Mouse (Mus musculus) hindbrain, postnatal 0 days (tissue): ENCODE results near the gene Nxpe5. TPM values are rescaled to one million over a fixed set of nuclear protein-coding genes. Genes with fewer than 3 reads are reported as not detected.

Experiments used
- ATAC-seq: fragments of 200-750 bp; cut with Nextera tagmentation; 2 replicates; pipeline ENCODE4 v1.8.0; 2017; ENCODE audit warnings: mild to moderate bottlenecking, moderate TSS enrichment, moderate library complexity
- DNase-seq: peaks from one replicate; pipeline ENCODE4 v3.0.0-alpha.2; 2015; ENCODE audit warnings: low spot score
- H3K27ac ChIP-seq: fragments of 300-500 bp; sonication (generic); 2 replicates; pipeline ENCODE4 v1.5.1; 2014; ENCODE audit warnings: mild to moderate bottlenecking
- H3K27me3 ChIP-seq: fragments of 300-500 bp; sonication (generic); 2 replicates; pipeline ENCODE4 v1.6.1; 2014; ENCODE audit warnings: low read length, mixed read lengths; ENCODE audit not compliant: insufficient read depth
- H3K36me3 ChIP-seq: fragments of 300-500 bp; sonication (generic); 2 replicates; pipeline ENCODE4 v1.6.1; 2014; ENCODE audit warnings: low read length, mixed read lengths; ENCODE audit not compliant: insufficient read depth
- H3K4me1 ChIP-seq: fragments of 300-500 bp; sonication (generic); 2 replicates; pipeline ENCODE4 v1.6.1; 2014; ENCODE audit warnings: antibody characterized with exemption, low read length, mixed read lengths; ENCODE audit not compliant: insufficient read depth
- H3K4me2 ChIP-seq: fragments of 300-500 bp; sonication (generic); 2 replicates; pipeline ENCODE4 v1.6.1; 2014; ENCODE audit warnings: low read depth, mild to moderate bottlenecking, low read length, moderate library complexity, mixed read lengths
- H3K4me3 ChIP-seq: fragments of 300-500 bp; sonication (generic); 2 replicates; pipeline ENCODE4 v1.5.1; 2014; ENCODE audit warnings: low read length
- H3K9ac ChIP-seq: fragments of 300-500 bp; sonication (generic); replicated peaks from 2 replicates; pipeline ENCODE4 v1.6.1; 2014; ENCODE audit warnings: mild to moderate bottlenecking, low read length, moderate library complexity, mixed read lengths
- H3K9me3 ChIP-seq: fragments of 300-500 bp; sonication (generic); 2 replicates; pipeline ENCODE4 v1.6.1; 2016; ENCODE audit warnings: low read length, mixed read lengths
- CTCF ChIP-seq: IDR thresholded peaks from 2 replicates; pipeline ENCODE4 v1.5.1; 2016; ENCODE audit warnings: antibody characterized with exemption, control low read depth, low read depth
- WGBS: fragments of 180-500 bp; shearing (Covaris S2); extraction: QIAGEN DNeasy Blood & Tissue Kit; methylation state at CpG from one replicate; pipeline ENCODE4 v1.1.7; 2014; 5-methylcytosine and 5-hydroxymethylcytosine counted together
- polyA plus RNA-seq: library from polyadenylated mRNA; unstranded; fragments of >200 nt; fragmentation: Nextera tagmentation; extraction: Ambion mirVana; gene quantifications from 2 replicates; pipeline ENCODE4 v1.2.1, GENCODE M21; 2015
- total RNA-seq: library from RNA; depleted of rRNA; stranded (reverse); fragments of >200 nt; gene quantifications from 2 replicates; pipeline ENCODE4 v1.2.3, GENCODE M21; 2014; rRNA removed

Nxpe5 gene
- total and polyA plus RNA-seq, 2 experiments from 2014 or later = 0.37 TPM; not detected in 1

GRCm38 (mm10) chr5:138280829-138281228 is 55.1 kb downstream of the Nxpe5 start:
- Histone ChIP-seq H3K4me1 (no peaks in the 10 kb centered on the region; the same call in 1 of the 2 replicates), H3K4me3 (peak overlapping the region; percentile 66; the same call in 1 of the 2 replicates), H3K27ac (no peak overlapping the region), H3K36me3 (no peaks in the 10 kb centered on the region), H3K4me2 (peak overlapping the region; percentile 70; the same call in 1 of the 2 replicates), H3K9ac (no peak overlapping the region), H3K27me3 (no peaks in the 10 kb centered on the region), H3K9me3 (no peaks in the 10 kb centered on the region)
- TF ChIP-seq CTCF = no peak
- WGBS = 92% methylated on average over 15 of the region's 15 CpGs
- ATAC-seq = no peak
- DNase-seq = no peak

- no peaks in the 10 kb centered on the region for H3K9me3 ChIP-seq
- H3K27me3 ChIP-seq = no peaks in the 10 kb centered on the region
- 86% methylated on average over 2 of the region's 2 CpGs for WGBS
- DNase-seq = no peak
- H3K4me1 ChIP-seq = no peaks in the 10 kb centered on the region; the same call in 1 of the 2 replicates
- no peak overlapping the region for H3K27ac ChIP-seq
- H3K36me3 ChIP-seq = no peaks in the 10 kb centered on the region
- H3K4me2 ChIP-seq = no peak overlapping the region
- TF ChIP-seq CTCF = no peak
- H3K4me3 ChIP-seq = no peak overlapping the region
- H3K9ac ChIP-seq = no peak overlapping the region
- no peak for ATAC-seq
These were observed 56.1 kb downstream of the Nxpe5 start for GRCm38 (mm10) chr5:138281798-138282197.

GRCm38 (mm10) chr5:138283540-138283939 is 57.8 kb downstream of the Nxpe5 start:
- H3K4me2 ChIP-seq = no peak overlapping the region
- H3K36me3 ChIP-seq = no peaks in the 10 kb centered on the region
- H3K4me1 ChIP-seq = no peaks in the 10 kb centered on the region; the same call in 1 of the 2 replicates
- H3K27ac ChIP-seq = no peak overlapping the region
- ATAC-seq (no peak), DNase-seq (no peak)
- H3K9ac ChIP-seq = no peak overlapping the region
- no peaks in the 10 kb centered on the region for H3K27me3 ChIP-seq
- H3K4me3 ChIP-seq = no peak overlapping the region
- WGBS = 74% methylated on average over 1 of the region's 1 CpGs
- no peaks in the 10 kb centered on the region for H3K9me3 ChIP-seq
- TF ChIP-seq CTCF = no peak

- H3K27me3 ChIP-seq = no peaks in the 10 kb centered on the region
- no peak overlapping the region for H3K4me2 ChIP-seq
- DNase-seq (no peak), ATAC-seq (no peak)
- no peaks in the 10 kb centered on the region for H3K9me3 ChIP-seq
- no peak overlapping the region for H3K9ac ChIP-seq
- 0 out of 2 replicates have a peak, but pooled peaks cover 6% of the 10 kb centered on the region for H3K36me3 ChIP-seq
- peak; percentile 8; the same call in 1 of the 2 replicates for TF ChIP-seq CTCF
- no peaks in the 10 kb centered on the region for H3K4me1 ChIP-seq
- H3K4me3 ChIP-seq = no peak overlapping the region
- no peak overlapping the region for H3K27ac ChIP-seq
- WGBS = 72% methylated on average over 3 of the region's 3 CpGs
These were observed 62.2 kb downstream of the Nxpe5 start for GRCm38 (mm10) chr5:138287861-138288260.

GRCm38 (mm10) chr5:138291638-138292037 is 65.9 kb downstream of the Nxpe5 start:
- no peak overlapping the region for H3K4me3 ChIP-seq
- no peak overlapping the region for H3K4me2 ChIP-seq
- DNase-seq (no peak), ATAC-seq (no peak)
- WGBS = 82% methylated on average over 1 of the region's 1 CpGs
- 0 out of 2 replicates have a peak, but pooled peaks cover 12% of the 10 kb centered on the region for H3K36me3 ChIP-seq
- TF ChIP-seq CTCF = no peak
- H3K9ac ChIP-seq = no peak overlapping the region
- H3K9me3 ChIP-seq = no peaks in the 10 kb centered on the region
- no peaks in the 10 kb centered on the region for H3K27me3 ChIP-seq
- no peaks in the 10 kb centered on the region for H3K4me1 ChIP-seq
- H3K27ac ChIP-seq = no peak overlapping the region

- ATAC-seq = no peak
- Histone ChIP-seq H3K9ac (no peak overlapping the region), H3K4me2 (no peak overlapping the region), H3K27ac (no peak overlapping the region), H3K4me3 (no peak overlapping the region), H3K27me3 (no peaks in the 10 kb centered on the region), H3K9me3 (no peaks in the 10 kb centered on the region), H3K4me1 (no peaks in the 10 kb centered on the region), H3K36me3 (0 out of 2 replicates have a peak, but pooled peaks cover 15% of the 10 kb centered on the region)
- TF ChIP-seq CTCF = no peak
- no peak for DNase-seq
These were observed 68.5 kb downstream of the Nxpe5 start for GRCm38 (mm10) chr5:138294158-138294557.

- Histone ChIP-seq H3K4me1 (no peaks in the 10 kb centered on the region), H3K4me2 (no peak overlapping the region), H3K36me3 (peaks cover 15% of the 10 kb centered on the region; the same call in 1 of the 2 replicates), H3K9me3 (no peaks in the 10 kb centered on the region), H3K4me3 (no peak overlapping the region), H3K9ac (no peak overlapping the region), H3K27ac (no peak overlapping the region), H3K27me3 (no peaks in the 10 kb centered on the region)
- no peak for TF ChIP-seq CTCF
- DNase-seq (no peak), ATAC-seq (no peak)
- WGBS = 81% methylated on average over 2 of the region's 2 CpGs
These were observed 73.9 kb downstream of the Nxpe5 start for GRCm38 (mm10) chr5:138299613-138300012.

Other genes starting within 250 kb of the Nxpe5 start
- gene Azgp1, start 244.4 kb upstream of the Nxpe5 start, total RNA-seq = not detected in 2 replicates
- not detected in 2 replicates for gene Azgp1, start 244.4 kb upstream of the Nxpe5 start, polyA plus RNA-seq
- not detected in 2 replicates for gene Smok3a, start 204.6 kb upstream of the Nxpe5 start, total RNA-seq
- gene Smok3a, start 204.6 kb upstream of the Nxpe5 start, polyA plus RNA-seq = not detected in 2 replicates
- gene Smok3b, start 204.5 kb upstream of the Nxpe5 start, total RNA-seq = not detected in 2 replicates
- gene Smok3b, start 204.5 kb upstream of the Nxpe5 start, polyA plus RNA-seq = not detected in 2 replicates
- gene Smok3c, start 172.7 kb upstream of the Nxpe5 start, total RNA-seq = not detected in 2 replicates
- not detected in 2 replicates for gene Smok3c, start 172.7 kb upstream of the Nxpe5 start, polyA plus RNA-seq
- gene Zkscan1, start 140.8 kb upstream of the Nxpe5 start, total RNA-seq = 36.8 and 37.8 TPM in 2 replicates
- gene Zkscan1, start 140.8 kb upstream of the Nxpe5 start, polyA plus RNA-seq = 11.7 and 12.0 TPM in 2 replicates
- gene Zscan21, start 109.0 kb upstream of the Nxpe5 start, total RNA-seq = 14.7 and 15.4 TPM in 2 replicates
- gene Zscan21, start 109.0 kb upstream of the Nxpe5 start, polyA plus RNA-seq = 50.3 and 52.1 TPM in 2 replicates
- 11.6 and 43.2 TPM in 2 replicates for gene Zfp113, start 70.2 kb upstream of the Nxpe5 start, total RNA-seq
- 7.9 and 11.3 TPM in 2 replicates for gene Zfp113, start 70.2 kb upstream of the Nxpe5 start, polyA plus RNA-seq
- 42.9 and 57.8 TPM in 2 replicates for gene Cops6, start 64.8 kb upstream of the Nxpe5 start, total RNA-seq
- gene Cops6, start 64.8 kb upstream of the Nxpe5 start, polyA plus RNA-seq = 294 and 302 TPM in 2 replicates
- gene Ap4m1, start 53.9 kb upstream of the Nxpe5 start, total RNA-seq = 30.3 and 46.9 TPM in 2 replicates
- 14.5 and 16.5 TPM in 2 replicates for gene Ap4m1, start 53.9 kb upstream of the Nxpe5 start, polyA plus RNA-seq
- 41.6 and 43.0 TPM in 2 replicates for gene Mcm7, start 53.5 kb upstream of the Nxpe5 start, total RNA-seq
- 58.8 and 63.3 TPM in 2 replicates for gene Mcm7, start 53.5 kb upstream of the Nxpe5 start, polyA plus RNA-seq
- 67.2 and 70.2 TPM in 2 replicates for gene Taf6, start 38.4 kb upstream of the Nxpe5 start, total RNA-seq
- gene Taf6, start 38.4 kb upstream of the Nxpe5 start, polyA plus RNA-seq = 48.2 and 49.9 TPM in 2 replicates
- gene Cnpy4, start 38.4 kb upstream of the Nxpe5 start, total RNA-seq = 11.0 and 11.1 TPM in 2 replicates
- gene Cnpy4, start 38.4 kb upstream of the Nxpe5 start, polyA plus RNA-seq = 20.8 and 23.4 TPM in 2 replicates
- 9.5 and 16.5 TPM in 2 replicates for gene Mblac1, start 31.6 kb upstream of the Nxpe5 start, total RNA-seq
- gene Mblac1, start 31.6 kb upstream of the Nxpe5 start, polyA plus RNA-seq = 9.3 and 10.6 TPM in 2 replicates
- gene Lamtor4, start 29.6 kb downstream of the Nxpe5 start, total RNA-seq = 65.7 and 80.3 TPM in 2 replicates
- 107 and 110 TPM in 2 replicates for gene Lamtor4, start 29.6 kb downstream of the Nxpe5 start, polyA plus RNA-seq
- gene BC037034, start 38.1 kb downstream of the Nxpe5 start, total RNA-seq = 63.1 and 89.3 TPM in 2 replicates
- gene BC037034, start 38.1 kb downstream of the Nxpe5 start, polyA plus RNA-seq = 13.2 and 13.5 TPM in 2 replicates
- gene Gal3st4, start 46.9 kb downstream of the Nxpe5 start, total RNA-seq = 0.97 and 1.5 TPM in 2 replicates
- 2.1 and 2.5 TPM in 2 replicates for gene Gal3st4, start 46.9 kb downstream of the Nxpe5 start, polyA plus RNA-seq
- not detected in 2 replicates for gene Gm43720, start 54.1 kb downstream of the Nxpe5 start, total RNA-seq
- 0.08 and 0.13 TPM in 2 replicates for gene Gm43720, start 54.1 kb downstream of the Nxpe5 start, polyA plus RNA-seq
- 102 and 104 TPM in 2 replicates for gene Gpc2, start 54.1 kb downstream of the Nxpe5 start, total RNA-seq
- 35.0 and 35.9 TPM in 2 replicates for gene Gpc2, start 54.1 kb downstream of the Nxpe5 start, polyA plus RNA-seq
- 8.7 and 9.8 TPM in 2 replicates for gene Stag3, start 54.3 kb downstream of the Nxpe5 start, total RNA-seq
- 7.3 and 7.8 TPM in 2 replicates for gene Stag3, start 54.3 kb downstream of the Nxpe5 start, polyA plus RNA-seq
- not detected in 2 replicates for gene Pvrig, start 116.1 kb downstream of the Nxpe5 start, total RNA-seq
- not detected in 2 replicates for gene Pvrig, start 116.1 kb downstream of the Nxpe5 start, polyA plus RNA-seq
- 29.8 and 31.7 TPM in 2 replicates for gene Zfp157, start 215.6 kb downstream of the Nxpe5 start, total RNA-seq
- 40.3 and 43.7 TPM in 2 replicates for gene Zfp157, start 215.6 kb downstream of the Nxpe5 start, polyA plus RNA-seq